Mouse (Mus musculus) right cerebral cortex, postnatal 4 days (tissue): ENCODE data around the gene Rnf126.

Experiments
- DNase-seq: peaks from one replicate; pipeline ENCODE4 v3.0.0-alpha.2; 2022

The Rnf126 gene

DNA sequence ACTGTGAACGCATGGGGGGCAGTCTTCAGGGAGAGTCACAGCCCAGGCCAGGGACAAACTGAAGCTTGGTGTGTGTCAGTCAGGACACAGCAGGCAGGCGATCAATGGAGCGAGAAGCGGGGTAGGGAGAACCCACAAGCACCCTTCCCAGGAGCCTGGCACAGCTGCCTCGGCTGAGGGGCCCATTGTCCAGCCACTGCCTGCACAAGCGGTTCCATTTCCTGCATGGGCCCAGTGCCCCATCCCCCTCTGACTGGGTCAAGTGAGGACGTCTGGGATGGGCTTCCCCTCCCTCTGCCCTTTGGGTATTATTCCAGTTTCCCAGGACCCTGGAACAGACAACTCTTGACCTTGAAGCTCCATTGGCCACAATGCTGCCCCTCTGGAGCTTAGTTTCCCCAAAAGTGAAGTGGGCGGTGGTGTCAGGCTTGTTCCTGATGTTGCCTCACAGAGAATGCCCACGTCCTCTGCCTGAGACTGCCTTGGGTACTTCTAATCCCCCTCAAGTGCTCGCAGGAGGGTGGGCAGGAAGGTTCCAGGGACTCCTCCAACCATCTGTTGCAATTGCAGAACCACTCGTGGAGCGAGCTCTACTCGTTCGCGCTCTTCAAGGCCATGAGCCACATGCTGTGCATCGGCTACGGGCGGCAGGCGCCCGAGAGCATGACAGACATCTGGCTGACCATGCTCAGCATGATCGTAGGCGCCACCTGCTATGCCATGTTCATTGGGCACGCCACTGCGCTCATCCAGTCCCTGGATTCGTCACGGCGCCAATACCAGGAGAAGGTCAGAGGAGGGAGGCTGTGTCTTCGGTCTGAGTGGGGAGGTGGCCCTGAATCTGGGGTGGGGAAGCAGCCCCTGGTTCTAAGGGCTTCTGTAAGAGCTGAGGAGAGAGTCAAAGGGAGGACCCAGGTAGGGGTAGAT, 38.2 kb downstream of the Rnf126 start:
- no peak for DNase-seq

DNA sequence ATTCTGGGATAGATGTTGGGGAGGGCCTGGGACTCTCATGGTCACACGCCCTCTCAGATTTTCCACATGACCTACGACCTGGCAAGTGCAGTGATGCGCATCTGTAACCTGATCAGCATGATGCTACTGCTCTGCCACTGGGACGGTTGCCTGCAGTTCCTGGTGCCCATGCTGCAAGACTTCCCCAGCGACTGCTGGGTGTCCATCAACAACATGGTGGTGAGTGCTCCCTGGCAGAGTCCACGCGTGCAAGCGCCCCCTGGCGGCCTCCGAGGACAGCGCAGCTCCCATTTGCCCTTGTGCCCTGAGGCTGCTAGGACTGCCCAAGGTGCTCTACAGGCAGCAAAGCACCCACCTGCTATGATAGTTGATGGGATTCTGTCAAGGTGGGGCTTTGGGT, 40.7 kb downstream of the Rnf126 start:
- no peak for DNase-seq

DNA sequence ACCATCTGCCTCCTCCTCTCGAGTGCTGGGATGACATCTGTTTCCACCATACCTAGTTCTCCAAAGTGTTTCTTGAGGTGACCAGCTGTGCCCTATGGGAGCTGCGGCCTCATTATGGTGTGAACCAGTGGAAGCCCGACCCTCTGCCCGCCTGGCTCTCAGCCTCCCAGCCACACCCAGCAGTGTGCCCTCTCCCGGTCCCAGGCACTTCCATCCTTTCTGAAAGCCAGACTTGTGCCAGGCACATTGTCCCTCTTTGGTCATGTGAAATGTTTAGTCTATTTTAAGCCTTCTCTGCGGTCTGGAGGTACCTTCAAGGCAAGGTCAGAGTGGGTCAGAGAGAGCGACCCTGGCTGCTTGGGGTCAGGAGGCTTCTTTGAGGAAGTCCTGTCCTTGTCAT, 43.1 kb downstream of the Rnf126 start:
- DNase-seq = no peak

DNA sequence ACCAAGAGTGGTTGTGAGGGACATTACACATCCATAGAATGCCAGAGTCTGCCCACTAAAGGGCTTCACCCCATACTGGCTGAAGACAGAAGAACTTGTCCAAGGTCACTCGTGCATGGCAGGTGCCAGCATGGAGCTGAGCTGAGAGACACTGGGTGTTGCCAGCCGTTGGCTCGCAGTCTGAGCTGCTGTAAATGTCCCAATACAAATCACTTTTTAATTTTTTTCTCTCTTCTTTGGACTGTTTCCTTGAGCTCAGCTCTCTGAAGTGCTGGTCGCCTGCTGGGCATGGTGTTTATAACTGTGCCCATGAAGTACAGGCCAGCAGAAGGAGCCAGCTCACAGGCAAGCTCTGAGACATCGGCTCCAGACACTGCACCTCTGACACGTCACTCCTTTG, 43.7 kb downstream of the Rnf126 start:
- no peak for DNase-seq

DNA sequence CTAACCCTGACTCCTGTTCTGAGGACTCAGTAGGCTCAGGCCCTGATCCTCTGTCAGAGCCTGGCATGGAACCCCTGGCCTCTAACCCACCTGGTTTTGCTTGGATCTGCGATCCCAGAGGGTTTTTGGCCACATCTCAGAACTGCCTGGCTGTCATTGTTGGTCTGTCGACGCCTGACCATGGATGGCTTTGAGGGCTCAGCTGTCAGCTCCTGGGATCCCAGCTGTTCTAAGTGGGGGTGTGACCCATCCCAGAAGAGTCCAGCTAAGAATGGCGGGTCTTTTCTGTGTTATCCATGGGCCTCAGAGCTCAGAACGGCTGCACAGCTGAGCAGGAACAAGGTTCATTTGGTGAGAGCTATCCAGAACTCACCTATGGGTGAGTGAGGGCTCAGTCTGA, 45.7 kb downstream of the Rnf126 start:
- DNase-seq = no peak

DNA sequence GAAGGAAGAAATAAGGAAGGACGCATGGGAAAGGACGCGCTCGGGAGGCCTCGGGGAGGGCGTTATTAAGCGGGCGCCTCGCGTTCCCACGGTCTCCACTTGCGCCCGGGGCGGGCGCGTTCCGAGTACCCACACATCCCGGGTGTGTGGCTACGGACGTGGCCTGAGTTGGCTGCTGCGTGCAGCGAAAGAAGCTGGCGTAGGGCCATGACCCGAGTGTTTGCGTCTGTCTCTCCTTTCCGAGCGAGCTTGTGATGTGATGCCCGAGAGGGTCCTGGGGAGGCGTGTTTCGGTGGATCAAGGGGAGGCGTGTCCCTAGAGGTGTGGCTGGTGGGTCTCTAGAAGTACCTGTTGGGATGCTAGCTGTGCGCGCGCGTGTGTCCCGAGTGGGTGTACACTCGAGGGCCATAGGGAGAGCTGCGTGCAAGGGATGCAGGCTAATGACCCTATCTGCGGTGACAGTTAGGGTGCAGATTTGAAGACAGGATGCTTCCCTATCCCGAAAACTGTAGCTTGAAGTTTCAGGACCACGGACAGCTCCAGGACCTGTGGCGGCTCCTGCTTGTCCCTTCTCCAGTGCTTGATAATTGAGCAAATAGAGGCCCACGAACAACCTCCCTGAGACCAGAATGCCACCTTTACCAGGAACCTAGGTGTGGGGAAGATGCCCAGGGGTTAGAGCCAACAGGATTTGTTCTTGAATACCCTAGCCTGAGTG, 49.0 kb downstream of the Rnf126 start:
- DNase-seq = peak; percentile 58

DNA sequence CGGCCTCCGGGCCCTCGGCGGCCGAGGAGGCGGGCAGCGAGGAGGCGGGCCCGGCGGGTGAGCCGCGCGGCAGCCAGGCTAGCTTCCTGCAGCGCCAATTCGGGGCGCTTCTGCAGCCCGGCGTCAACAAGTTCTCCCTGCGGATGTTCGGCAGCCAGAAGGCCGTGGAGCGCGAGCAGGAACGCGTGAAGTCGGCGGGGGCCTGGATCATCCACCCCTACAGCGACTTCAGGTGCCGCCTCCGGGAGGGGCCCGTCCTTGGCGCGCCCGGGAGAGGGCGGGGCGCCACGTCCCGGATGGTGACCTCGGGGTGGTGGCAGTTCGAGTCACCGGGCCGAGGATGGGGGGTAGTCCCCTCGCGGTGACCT, 49.8 kb downstream of the Rnf126 start:
- DNase-seq = peak; percentile 51

DNA sequence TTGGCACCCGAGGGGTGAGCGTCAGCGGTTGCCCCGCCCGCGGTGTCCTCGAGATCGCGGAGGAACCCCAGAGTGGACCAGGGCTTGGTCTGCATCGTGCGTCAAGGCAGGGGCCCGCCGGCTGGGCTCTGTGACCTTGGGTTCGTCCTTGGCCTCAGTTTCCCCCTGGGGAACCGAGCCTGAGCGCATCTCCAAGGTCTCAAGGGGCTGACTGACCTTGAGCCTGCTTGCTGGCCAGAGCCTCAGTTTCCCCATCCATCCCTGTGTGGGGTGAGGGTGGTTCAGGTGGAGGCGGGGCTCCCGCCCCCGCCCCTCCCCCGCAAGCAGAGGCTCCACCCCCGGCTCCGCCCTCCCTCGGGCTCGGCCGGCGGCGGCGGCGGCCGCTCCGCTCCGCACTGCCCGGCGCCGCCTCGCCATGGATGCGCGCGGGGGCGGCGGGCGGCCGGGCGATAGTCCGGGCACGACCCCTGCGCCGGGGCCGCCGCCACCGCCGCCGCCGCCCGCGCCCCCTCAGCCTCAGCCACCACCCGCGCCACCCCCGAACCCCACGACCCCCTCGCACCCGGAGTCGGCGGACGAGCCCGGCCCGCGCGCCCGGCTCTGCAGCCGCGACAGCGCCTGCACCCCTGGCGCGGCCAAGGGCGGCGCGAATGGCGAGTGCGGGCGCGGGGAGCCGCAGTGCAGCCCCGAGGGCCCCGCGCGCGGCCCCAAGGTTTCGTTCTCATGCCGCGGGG, 50.3 kb downstream of the Rnf126 start, which contains the start of gene Hcn2:
TSS of gene Hcn2 (plus strand) at position 381 of the 734 bp plus-strand sequence.
- DNase-seq = peak; percentile 44

DNA sequence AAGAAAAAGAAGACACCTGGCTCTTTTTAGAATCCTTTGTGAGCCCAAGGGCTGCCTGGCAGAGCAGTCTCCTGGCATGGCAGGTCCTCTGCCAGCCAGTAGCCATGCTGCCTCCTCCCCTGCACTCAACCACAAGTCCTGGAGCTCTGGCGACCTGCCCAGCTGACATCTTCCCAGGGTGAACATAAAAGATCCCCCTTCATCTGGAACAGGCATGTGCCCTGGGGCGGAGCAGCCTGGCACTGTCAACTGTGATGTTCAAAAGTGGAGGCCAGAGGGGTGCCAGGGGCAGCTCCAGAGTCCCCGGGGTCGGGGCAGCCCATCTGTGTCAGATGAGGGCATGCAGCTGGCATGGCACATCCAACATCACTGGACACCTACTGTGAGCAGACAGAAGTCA, 51.8 kb downstream of the Rnf126 start:
- DNase-seq = peak; percentile 53

DNA sequence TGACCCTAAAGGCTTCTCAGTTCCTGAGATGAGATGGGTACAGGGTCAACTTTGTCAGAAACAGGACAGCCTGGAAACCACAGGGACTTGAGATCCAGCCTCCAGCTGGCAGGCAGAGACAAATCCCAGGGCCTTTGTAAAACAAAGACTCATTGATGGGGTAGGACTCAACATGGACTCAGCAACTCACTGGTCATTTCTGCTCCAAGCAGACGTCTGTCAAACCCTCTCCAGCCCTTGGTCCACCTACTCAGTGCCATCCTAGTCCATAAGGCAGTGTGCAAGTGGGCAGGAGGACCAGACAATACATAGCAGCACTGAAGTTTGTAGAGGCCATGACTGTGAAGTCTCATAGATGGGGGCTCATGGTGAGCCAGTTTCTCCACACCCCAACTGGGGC, 53.6 kb downstream of the Rnf126 start:
- no peak for DNase-seq

DNA sequence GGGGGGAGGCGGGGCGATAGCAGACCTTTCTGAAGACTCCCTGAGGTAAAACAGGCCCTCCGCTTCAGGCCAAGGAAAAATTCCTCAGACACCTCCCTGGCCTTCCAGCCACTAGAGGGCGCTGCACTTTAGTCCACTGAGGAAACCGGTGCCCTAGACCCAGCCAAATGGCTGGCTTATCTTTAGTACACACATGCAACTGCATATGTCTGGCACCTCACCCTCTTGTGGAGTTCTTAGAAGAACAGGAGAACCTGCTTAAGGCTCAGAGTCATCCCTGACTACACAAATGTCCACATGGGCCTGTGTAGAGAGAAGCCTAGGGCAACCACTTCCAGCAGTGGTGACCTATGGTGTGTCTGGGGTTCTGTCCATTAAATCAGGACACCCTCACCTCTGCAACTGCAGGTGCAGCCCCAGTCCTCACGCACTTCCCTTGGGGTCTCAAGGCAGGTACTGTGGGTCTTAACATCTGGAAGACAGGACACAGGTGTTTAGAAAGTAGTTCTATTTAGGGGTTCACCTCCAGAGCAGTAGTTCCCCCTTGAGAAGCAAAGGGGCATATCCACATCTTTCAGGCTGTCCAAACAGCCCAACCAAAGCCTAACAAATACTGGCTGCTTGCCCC, 54.1 kb downstream of the Rnf126 start:
- DNase-seq = peak; percentile 90

DNA sequence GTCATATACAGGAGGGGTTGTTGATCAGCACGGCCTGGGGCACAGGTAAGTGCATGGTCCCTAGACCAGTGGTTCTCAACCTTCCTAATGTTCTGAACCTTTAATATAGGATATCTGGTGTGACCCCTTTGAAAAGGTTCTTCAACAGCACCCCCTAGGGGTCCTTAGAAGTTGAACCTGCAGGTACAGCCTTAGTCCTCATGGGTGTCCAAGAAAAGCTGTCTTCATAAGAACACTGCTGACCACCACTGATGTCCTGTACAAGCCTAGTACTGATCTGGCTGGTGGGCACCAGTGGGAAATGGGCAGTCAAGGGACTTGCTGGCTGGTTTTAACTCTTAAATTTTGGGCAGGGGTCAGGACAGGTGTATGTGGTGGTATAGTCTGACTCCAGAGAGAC, 54.7 kb downstream of the Rnf126 start:
- no peak for DNase-seq

DNA sequence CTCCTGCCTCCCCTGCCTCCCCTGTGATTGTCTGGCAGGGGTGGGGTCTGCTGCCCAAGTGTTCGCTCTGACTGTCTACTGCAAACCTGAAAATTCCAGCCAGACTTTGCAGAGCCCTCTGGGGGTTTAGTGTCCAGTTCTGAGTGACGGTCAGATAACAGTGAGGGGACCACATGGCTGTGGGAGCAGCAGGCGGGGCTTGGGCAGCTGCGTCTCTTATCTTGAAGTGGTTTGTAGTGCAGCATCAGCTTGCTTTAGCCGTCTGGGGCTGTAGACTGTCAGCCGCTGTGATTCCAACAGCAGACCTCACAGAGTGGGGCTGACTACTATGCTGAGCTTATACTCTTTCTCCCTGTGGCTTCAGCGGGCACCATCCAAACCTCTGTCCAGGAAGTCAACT, 57.4 kb downstream of the Rnf126 start:
- DNase-seq = no peak

DNA sequence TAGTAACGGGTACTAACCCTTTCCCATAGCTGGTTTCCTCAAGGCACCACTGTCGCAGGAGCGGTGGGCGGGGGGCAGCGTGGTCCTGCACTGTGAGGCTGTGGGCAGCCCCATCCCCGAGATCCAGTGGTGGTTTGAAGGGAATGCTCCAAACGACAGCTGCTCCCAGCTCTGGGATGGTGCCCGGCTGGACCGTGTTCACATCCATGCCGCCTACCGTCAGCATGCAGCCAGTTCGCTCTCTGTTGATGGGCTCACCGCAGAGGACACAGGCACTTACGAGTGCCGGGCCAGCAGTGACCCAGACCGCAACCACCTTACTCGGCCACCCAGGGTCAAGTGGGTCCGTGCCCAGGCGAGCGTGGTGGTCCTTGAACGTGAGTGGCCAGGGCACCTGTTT, 58.1 kb downstream of the Rnf126 start:
- no peak for DNase-seq
